Mouse (Mus musculus): ENCODE data around the gene Sox12.
A peak's percentile ranks its signal among the peaks of the same experiment; 100 is the strongest.
"Not testable (repeated sequence)": the region's sequence is repeated elsewhere in the genome, so short reads cannot be mapped to it uniquely, and the experiment has no call there.

Sox12 gene

GRCm38 (mm10) chr2:152397680-152398435 is at the start of gene Sox12:
Gene Sox12, minus strand, starts transcription at chr2:152398063.
- peak; percentile 89 for DNase-seq (ENCODE audit: low spot score)

GRCm38 (mm10) chr2:152447461-152447860 is 49.6 kb upstream of the Sox12 start:
- DNase-seq (ENCODE audit: low spot score) = no peak

- DNase-seq (ENCODE audit: low spot score) = no peak
Measured at GRCm38 (mm10) chr2:152446642-152447041, 48.8 kb upstream of the Sox12 start.

GRCm38 (mm10) chr2:152443281-152443680 is 45.4 kb upstream of the Sox12 start:
- no peak for DNase-seq (ENCODE audit: low spot score)

- no peak for DNase-seq (ENCODE audit: low spot score)
Measured at GRCm38 (mm10) chr2:152442322-152442721, 44.5 kb upstream of the Sox12 start.

- DNase-seq (ENCODE audit: low spot score) = no peak
Measured at GRCm38 (mm10) chr2:152439833-152440232, 42.0 kb upstream of the Sox12 start.

GRCm38 (mm10) chr2:152438963-152439362 is 41.1 kb upstream of the Sox12 start:
- DNase-seq (ENCODE audit: low spot score) = no peak

GRCm38 (mm10) chr2:152436983-152437860 is 39.4 kb upstream of the Sox12 start:
- peak; percentile 75 for DNase-seq (ENCODE audit: low spot score)

GRCm38 (mm10) chr2:152436405-152436901 is 38.6 kb upstream of the Sox12 start:
- DNase-seq (ENCODE audit: low spot score) = no peak

- not testable (repeated sequence) for DNase-seq (ENCODE audit: low spot score)
Measured at GRCm38 (mm10) chr2:152428481-152428880, 30.6 kb upstream of the Sox12 start.

GRCm38 (mm10) chr2:152427493-152427892 is 29.6 kb upstream of the Sox12 start:
- no peak for DNase-seq (ENCODE audit: low spot score)

- DNase-seq (ENCODE audit: low spot score) = no peak
Measured at GRCm38 (mm10) chr2:152415786-152416185, 17.9 kb upstream of the Sox12 start.

GRCm38 (mm10) chr2:152415287-152415686 is 17.4 kb upstream of the Sox12 start, which contains the start of gene 6820408C15Rik:
Gene 6820408C15Rik, plus strand, starts transcription at chr2:152415587.
- no peak for DNase-seq (ENCODE audit: low spot score)

- DNase-seq (ENCODE audit: low spot score) = peak; percentile 37
Measured at GRCm38 (mm10) chr2:152414591-152415165, 16.8 kb upstream of the Sox12 start, which contains the start of gene Zcchc3. Gene Zcchc3, minus strand, starts transcription at chr2:152415027.

GRCm38 (mm10) chr2:152413765-152414584 is 16.1 kb upstream of the Sox12 start:
- DNase-seq (ENCODE audit: low spot score) = peak; percentile 20

- no peak for DNase-seq (ENCODE audit: low spot score)
Measured at GRCm38 (mm10) chr2:152413158-152413764, 15.4 kb upstream of the Sox12 start.

- DNase-seq (ENCODE audit: low spot score) = no peak
Measured at GRCm38 (mm10) chr2:152412526-152413157, 14.8 kb upstream of the Sox12 start.

GRCm38 (mm10) chr2:152411471-152411870 is 13.6 kb upstream of the Sox12 start:
- no peak for DNase-seq (ENCODE audit: low spot score)

- no peak for DNase-seq (ENCODE audit: low spot score)
Measured at GRCm38 (mm10) chr2:152410971-152411371, 13.1 kb upstream of the Sox12 start.

GRCm38 (mm10) chr2:152409781-152410180 is 11.9 kb upstream of the Sox12 start:
- no peak for DNase-seq (ENCODE audit: low spot score)

Data from T-cell, adult 2 months (primary cell).